Mouse (Mus musculus) forebrain, embryonic 15.5 days (tissue): Measurements from ENCODE around the gene Atf7ip. TPM values are rescaled to one million over a fixed set of nuclear protein-coding genes. Genes with fewer than 3 reads are reported as not detected.
"Not testable (repeated sequence)": the region's sequence is repeated elsewhere in the genome, so short reads cannot be mapped to it uniquely, and the experiment has no call there.

Experiments used
- ATAC-seq: fragments of 200-750 bp; cut with Nextera tagmentation; replicated peaks from 2 replicates; pipeline ENCODE4 v1.8.0; 2017; ENCODE audit warnings: mild to moderate bottlenecking, moderate TSS enrichment, moderate library complexity
- H3K27ac ChIP-seq: fragments of 300-500 bp; sonication (generic); replicated peaks from 2 replicates; pipeline ENCODE4 v1.5.1; 2015; ENCODE audit warnings: mild to moderate bottlenecking, inconsistent platforms
- H3K27me3 ChIP-seq: fragments of 300-500 bp; sonication (generic); 2 replicates; pipeline ENCODE4 v1.6.1; 2015; ENCODE audit warnings: inconsistent platforms
- H3K36me3 ChIP-seq: fragments of 300-500 bp; sonication (generic); 2 replicates; pipeline ENCODE4 v1.6.1; 2015; ENCODE audit warnings: mild to moderate bottlenecking, inconsistent platforms
- H3K4me1 ChIP-seq: fragments of 300-500 bp; sonication (generic); 2 replicates; pipeline ENCODE4 v1.6.1; 2015; ENCODE audit warnings: inconsistent platforms
- H3K4me2 ChIP-seq: fragments of 300-500 bp; sonication (generic); replicated peaks from 2 replicates; pipeline ENCODE4 v1.6.1; 2015; ENCODE audit warnings: mild to moderate bottlenecking, inconsistent platforms
- H3K4me3 ChIP-seq: fragments of 300-500 bp; sonication (generic); 2 replicates; pipeline ENCODE4 v1.5.1; 2015; ENCODE audit warnings: mild to moderate bottlenecking, inconsistent platforms
- H3K9ac ChIP-seq: fragments of 300-500 bp; sonication (generic); replicated peaks from 2 replicates; pipeline ENCODE4 v1.6.1; 2015; ENCODE audit warnings: mild to moderate bottlenecking, inconsistent platforms
- H3K9me3 ChIP-seq: fragments of 300-500 bp; sonication (generic); 2 replicates; pipeline ENCODE4 v1.6.1; 2016; ENCODE audit warnings: inconsistent platforms
- WGBS: fragments of 180-500 bp; shearing (Covaris S2); methylation state at CpG from one replicate; pipeline ENCODE4 v1.1.7; 2015; ENCODE audit warnings: mixed read lengths; 5-methylcytosine and 5-hydroxymethylcytosine counted together
- polyA plus RNA-seq: library from polyadenylated mRNA; unstranded; fragments of >200 nt; fragmentation: Nextera tagmentation; extraction: Ambion mirVana; gene quantifications from 2 replicates; pipeline ENCODE4 v1.2.1, GENCODE M21; 2015

Atf7ip gene
- polyA plus RNA-seq, result 45.6 and 46.9 TPM in 2 replicates

DNA sequence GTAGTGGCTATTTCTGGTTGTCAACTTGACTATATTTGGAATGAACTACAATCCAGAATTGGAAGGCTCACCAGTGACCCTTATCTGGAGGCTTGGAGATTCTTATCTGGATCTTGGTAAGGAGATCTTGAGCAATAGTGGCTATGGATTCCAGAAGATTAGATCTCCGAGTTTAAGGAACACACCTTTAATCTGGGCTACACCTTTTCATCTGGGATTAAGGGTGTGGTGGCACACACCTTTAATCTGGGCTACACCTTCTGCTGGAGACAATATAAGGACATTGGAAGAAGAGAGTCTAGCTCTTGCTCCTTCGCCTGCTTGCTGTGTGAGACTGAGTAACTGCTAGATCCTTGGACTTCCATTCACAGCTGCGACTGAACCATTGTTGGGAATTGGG lies at the start of gene Atf7ip:
TSS of gene Atf7ip (plus strand) at position 301 of the 400 bp plus-strand sequence.
- not testable (repeated sequence) for ATAC-seq, H3K4me2 ChIP-seq, H3K27ac ChIP-seq, H3K9me3 ChIP-seq, H3K27me3 ChIP-seq, H3K4me3 ChIP-seq, H3K9ac ChIP-seq, H3K4me1 ChIP-seq, H3K36me3 ChIP-seq
- 91% methylated on average over 3 of the region's 3 CpGs for WGBS

DNA sequence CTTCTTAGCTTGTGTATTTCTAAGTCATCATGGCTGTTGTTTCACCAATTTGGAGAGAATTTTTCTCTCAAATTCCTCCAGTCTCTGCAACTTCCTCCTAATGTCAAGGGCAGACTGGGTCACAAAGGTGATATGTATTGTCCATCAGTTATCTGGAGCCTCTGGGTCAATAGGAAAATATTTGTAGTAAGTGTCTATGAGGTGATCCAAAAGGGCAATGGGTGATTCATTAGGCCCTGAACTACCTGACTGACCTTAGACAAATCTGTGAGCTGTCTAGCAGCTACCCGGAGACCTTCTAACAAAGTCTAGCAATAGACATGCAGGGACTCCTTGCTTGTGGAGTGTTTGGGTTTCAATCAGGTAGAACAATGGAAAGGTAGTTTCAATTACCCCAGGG lies 49.7 kb upstream of the Atf7ip start:
- H3K9ac ChIP-seq, result no peak overlapping the region
- no peaks in the 10 kb centered on the region for H3K27me3 ChIP-seq
- no peaks in the 10 kb centered on the region for H3K36me3 ChIP-seq
- no peak overlapping the region for H3K4me2 ChIP-seq
- H3K4me1 ChIP-seq, result no peaks in the 10 kb centered on the region
- 98% methylated on average over 1 of the region's 1 CpGs for WGBS
- H3K9me3 ChIP-seq, result no peaks in the 10 kb centered on the region
- ATAC-seq, result no peak
- H3K4me3 ChIP-seq, result no peak overlapping the region
- H3K27ac ChIP-seq, result no peak overlapping the region

DNA sequence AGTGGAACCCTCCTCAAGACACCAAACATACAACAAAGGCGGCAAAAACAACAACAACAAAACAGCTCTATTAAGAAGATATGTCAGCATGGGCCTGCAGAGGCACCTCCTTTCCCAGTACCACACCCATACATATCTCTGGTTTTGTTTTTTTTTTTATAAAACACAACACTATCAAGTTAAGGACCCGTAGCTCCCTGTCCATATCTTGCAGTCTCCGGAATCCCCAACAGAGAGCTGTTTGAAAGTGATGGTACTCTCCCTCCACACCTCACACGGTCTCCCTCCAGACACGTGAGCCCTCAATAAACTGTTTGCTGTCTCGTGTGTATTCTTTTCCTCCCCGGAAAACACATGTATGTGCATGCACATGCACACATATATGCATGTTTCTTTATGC lies 46.8 kb upstream of the Atf7ip start:
- 89% methylated on average over 7 of the region's 7 CpGs for WGBS
- Histone ChIP-seq H3K4me3 (no peak overlapping the region), H3K4me2 (no peak overlapping the region), H3K27ac (no peak overlapping the region), H3K27me3 (no peaks in the 10 kb centered on the region), H3K36me3 (no peaks in the 10 kb centered on the region), H3K9me3 (no peaks in the 10 kb centered on the region), H3K4me1 (no peaks in the 10 kb centered on the region), H3K9ac (no peak overlapping the region)
- ATAC-seq, result no peak

DNA sequence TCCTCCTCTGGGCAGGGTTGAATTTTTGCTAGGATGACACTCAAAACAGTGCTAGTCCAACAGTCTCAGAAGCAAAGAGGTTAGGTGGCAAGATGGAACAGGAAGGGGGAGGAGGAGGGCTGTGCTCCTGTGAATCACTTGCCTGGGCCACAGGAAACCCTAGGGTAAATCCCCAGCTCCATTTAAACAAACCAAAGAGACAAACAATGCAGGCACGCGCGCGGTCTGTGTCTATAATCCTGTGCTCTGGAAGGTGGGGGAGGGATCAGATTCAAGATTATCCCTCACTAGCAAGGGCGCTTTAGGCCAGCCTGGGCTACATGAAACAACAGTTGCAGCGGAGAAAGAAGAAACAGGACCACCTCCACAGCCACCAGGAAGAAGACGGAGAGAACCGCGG lies 42.5 kb upstream of the Atf7ip start:
- Histone ChIP-seq H3K36me3 (no peaks in the 10 kb centered on the region), H3K4me3 (no peak overlapping the region), H3K9ac (no peak overlapping the region), H3K9me3 (no peaks in the 10 kb centered on the region), H3K27ac (no peak overlapping the region), H3K27me3 (no peaks in the 10 kb centered on the region), H3K4me2 (no peak overlapping the region), H3K4me1 (peaks cover 20% of the 10 kb centered on the region)
- 42% methylated on average over 9 of the region's 9 CpGs for WGBS
- no peak for ATAC-seq

DNA sequence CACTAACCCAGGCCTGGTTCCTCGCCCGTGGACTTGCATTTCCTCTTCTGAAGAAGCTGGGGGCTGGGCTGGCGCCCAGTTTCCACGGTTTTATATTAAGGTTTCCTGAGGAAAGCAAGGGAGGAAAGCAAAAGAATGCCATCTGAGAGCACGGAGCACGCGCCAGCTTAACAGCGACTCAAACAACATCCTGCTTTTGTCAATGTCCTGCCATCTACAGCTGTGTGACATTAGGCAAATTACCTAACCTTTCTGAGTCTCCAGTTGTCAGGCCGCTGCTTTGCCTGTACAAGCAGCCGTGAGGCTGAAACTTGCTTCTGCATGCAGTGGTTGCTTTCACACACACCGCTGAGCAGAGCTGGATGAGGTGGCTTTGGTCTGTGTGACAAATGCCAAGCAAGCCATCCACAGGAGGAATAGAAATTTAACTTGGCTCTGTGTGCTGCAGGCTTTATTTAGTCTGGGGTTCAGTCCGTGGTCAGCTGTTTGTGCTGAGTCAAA lies 41.8 kb upstream of the Atf7ip start:
- Histone ChIP-seq H3K4me2 (no peak overlapping the region), H3K27ac (no peak overlapping the region)
- no peak for ATAC-seq

DNA sequence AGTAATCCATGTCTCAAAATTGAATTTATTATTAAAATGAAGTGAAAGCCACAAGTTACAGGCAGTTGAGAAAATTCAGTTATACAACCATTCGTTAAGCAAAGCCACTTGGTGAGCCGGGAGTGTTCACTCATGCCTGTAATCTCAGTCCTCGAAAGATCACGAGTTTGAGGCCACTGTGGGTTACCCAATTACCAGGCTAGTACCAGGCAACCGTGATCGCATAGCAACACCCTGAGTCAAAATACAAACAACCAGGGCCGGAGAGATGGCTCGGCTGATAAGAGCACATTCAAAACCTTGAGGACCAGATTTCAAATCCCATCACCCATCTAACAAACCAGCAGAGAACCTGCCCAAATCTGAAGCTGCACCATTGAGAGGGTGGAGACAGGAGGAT lies 40.9 kb upstream of the Atf7ip start:
- H3K36me3 ChIP-seq, result no peaks in the 10 kb centered on the region
- no peak overlapping the region for H3K9ac ChIP-seq
- no peak overlapping the region for H3K4me2 ChIP-seq
- H3K27ac ChIP-seq, result no peak overlapping the region
- WGBS, result 73% methylated on average over 8 of the region's 8 CpGs
- H3K9me3 ChIP-seq, result no peaks in the 10 kb centered on the region
- H3K4me3 ChIP-seq, result no peak overlapping the region
- H3K4me1 ChIP-seq, result peaks cover 27% of the 10 kb centered on the region
- no peaks in the 10 kb centered on the region for H3K27me3 ChIP-seq
- no peak for ATAC-seq

More for the DNA sequence above, 41.8 kb upstream of the Atf7ip start:
- WGBS, result 65% methylated on average over 12 of the region's 12 CpGs
- Histone ChIP-seq H3K9ac (no peak overlapping the region), H3K36me3 (no peaks in the 10 kb centered on the region), H3K9me3 (no peaks in the 10 kb centered on the region), H3K4me3 (no peak overlapping the region), H3K27me3 (no peaks in the 10 kb centered on the region), H3K4me1 (peaks cover 24% of the 10 kb centered on the region)

DNA sequence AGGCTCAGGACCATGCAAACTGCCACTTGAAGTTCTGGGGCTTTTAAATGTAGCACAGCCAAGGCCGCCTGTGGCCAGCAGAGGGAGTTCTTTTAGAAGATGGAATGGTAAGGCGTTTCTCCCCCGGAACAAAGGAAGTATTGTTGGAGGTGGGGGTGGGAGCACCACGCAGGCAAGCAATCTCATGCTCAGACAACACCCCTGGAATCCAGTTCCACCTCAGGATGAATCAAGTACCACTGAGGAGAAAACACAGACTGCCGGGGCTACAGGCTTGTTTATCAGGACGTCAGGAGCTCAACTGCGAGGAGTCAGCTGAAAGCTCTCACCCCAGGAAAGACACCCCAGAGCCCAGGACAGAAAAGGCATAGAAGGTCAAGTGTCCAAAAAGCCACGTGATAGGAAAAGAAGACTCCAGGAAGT lies 40.0 kb upstream of the Atf7ip start:
- Histone ChIP-seq H3K9me3 (no peaks in the 10 kb centered on the region), H3K4me1 (peaks cover 36% of the 10 kb centered on the region), H3K27me3 (no peaks in the 10 kb centered on the region), H3K9ac (no peak overlapping the region), H3K27ac (peak overlapping the region; percentile 97), H3K4me3 (no peak overlapping the region), H3K4me2 (no peak overlapping the region), H3K36me3 (no peaks in the 10 kb centered on the region)
- 24% methylated on average over 8 of the region's 8 CpGs for WGBS
- no peak for ATAC-seq

DNA sequence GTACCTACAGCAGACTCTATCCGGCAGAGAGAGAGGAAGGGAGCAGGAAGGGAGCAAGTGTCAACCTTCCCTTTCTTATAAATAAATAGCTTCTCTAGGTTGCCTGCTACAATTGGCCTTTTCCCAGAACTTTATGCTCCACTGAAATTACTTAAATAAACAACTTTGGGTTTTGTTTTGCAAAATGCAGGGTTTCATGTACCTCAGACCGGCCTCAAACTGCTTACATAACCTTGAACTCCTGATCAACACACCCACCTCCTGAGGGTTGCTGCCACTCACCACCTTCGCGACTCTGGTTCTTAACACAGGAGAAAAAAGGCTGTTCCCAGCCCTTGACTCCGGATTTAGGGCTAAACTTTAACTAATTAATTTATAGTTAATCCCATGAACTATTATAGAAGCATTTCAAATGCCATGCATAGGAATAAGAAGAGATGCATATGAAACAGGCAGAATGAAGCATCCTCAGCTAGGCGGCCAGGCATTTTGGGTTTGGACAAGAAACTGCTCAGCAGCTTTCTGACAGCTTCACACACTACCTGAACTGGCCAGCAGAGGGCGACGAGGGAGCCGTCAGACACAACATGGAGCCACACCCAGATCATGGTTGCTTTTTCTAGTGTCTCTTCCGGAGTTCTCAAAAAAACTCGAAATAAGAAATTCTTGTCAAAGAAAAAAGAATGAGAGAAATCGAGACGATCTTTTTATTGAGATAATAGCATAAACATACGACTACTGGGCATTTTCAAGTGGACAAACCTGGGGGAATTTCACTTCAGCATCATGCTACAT lies 38.8 kb upstream of the Atf7ip start:
- Histone ChIP-seq H3K9me3 (no peaks in the 10 kb centered on the region), H3K9ac (no peak overlapping the region), H3K4me2 (no peak overlapping the region), H3K27me3 (no peaks in the 10 kb centered on the region), H3K4me1 (peaks cover 42% of the 10 kb centered on the region), H3K4me3 (no peak overlapping the region), H3K36me3 (no peaks in the 10 kb centered on the region), H3K27ac (peak overlapping the region; percentile 97)
- WGBS, result 55% methylated on average over 14 of the region's 14 CpGs
- no peak for ATAC-seq

DNA sequence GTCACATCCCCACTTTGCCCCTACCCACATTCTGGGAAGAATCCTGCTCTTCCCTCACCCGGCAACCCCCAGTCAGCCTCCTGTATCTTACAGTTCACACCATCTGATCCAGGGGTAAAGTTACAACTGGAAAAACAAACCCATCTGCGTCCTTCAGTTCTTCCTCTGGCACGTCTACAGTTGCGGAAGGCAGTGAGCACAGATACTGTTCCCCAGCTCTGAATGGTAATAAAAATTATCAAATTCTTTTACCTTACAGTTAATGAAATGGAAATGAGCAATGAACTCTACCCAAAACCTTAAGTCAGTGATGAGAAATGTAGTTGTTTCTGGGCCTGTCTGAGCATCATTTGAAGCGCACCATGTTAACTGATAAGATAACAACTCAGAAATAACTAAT lies 38.1 kb upstream of the Atf7ip start:
- H3K4me1 ChIP-seq, result peaks cover 42% of the 10 kb centered on the region
- H3K27ac ChIP-seq, result peak overlapping the region; percentile 97
- H3K36me3 ChIP-seq, result no peaks in the 10 kb centered on the region
- ATAC-seq, result no peak
- H3K9ac ChIP-seq, result no peak overlapping the region
- WGBS, result 49% methylated on average over 5 of the region's 5 CpGs
- H3K4me2 ChIP-seq, result no peak overlapping the region
- no peaks in the 10 kb centered on the region for H3K9me3 ChIP-seq
- H3K27me3 ChIP-seq, result no peaks in the 10 kb centered on the region
- H3K4me3 ChIP-seq, result no peak overlapping the region

DNA sequence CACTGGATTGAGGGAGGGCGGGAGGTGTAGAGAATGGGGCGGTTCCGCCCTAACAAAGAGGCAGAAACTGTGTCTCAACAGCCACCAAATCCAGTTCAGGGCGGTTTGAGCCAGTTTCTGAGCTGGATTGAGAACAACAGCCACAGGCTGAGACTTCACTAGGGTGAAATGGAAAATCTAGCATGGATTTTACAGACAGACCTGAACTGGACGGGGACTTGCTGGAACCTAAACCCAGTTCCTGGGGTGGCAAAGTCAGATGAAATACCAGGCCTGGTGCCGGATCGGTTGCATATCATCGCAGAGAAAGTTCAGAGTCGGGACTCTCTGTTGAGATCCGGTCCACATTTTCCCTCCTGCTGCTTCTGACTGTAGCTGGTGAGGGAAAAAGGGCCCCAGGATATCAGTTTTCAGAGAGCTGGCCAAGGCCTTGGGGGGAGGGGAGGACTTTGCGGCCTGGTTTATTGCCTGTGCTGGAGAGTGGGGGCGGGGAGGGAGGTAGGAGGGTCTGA lies 37.5 kb upstream of the Atf7ip start:
- Histone ChIP-seq H3K4me1 (peaks cover 42% of the 10 kb centered on the region), H3K27me3 (no peaks in the 10 kb centered on the region), H3K36me3 (no peaks in the 10 kb centered on the region), H3K9me3 (no peaks in the 10 kb centered on the region), H3K9ac (no peak overlapping the region), H3K4me2 (no peak overlapping the region), H3K27ac (peak overlapping the region; percentile 97), H3K4me3 (no peak overlapping the region)
- 5% methylated on average over 12 of the region's 12 CpGs for WGBS
- peak; percentile 91 for ATAC-seq

DNA sequence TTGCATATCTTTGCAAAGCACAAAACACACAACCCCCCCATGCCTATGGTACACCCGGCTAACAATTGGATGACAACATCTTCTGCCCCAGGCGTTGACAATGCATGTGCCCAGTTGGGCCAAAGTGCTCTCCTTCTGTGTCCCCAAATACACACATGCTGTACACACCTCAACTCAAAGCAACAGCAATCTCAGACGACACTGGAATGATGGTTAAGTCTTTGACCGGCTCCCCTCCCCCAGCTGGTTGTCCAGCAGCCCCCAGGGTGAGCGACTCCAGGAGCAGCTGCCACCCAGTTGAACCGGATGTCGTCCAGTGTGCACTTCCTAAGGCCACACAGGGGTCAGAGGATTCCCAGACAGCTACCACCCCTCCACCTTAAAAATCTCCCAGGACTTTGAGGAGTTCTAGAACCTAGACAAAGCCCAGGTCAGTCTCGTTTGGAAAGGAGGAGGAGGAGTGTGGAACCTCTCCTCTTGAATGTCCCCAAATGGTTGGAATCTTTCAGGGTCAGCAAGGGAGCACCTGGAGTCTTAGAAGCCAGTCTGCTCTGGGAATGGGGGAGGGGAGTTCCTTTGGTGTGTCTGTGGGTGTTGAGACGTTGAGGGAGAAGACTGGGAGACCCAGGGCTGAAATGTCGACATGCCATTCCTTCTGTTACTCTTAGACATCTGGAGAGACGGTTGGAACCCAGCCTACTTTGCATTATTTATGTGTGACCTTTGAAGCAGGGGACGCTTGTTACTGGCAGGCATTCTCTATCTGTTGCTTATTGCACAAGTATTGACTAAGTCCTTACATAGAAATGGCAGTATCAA lies 36.8 kb upstream of the Atf7ip start:
- H3K4me2 ChIP-seq, result no peak overlapping the region
- H3K27me3 ChIP-seq, result no peaks in the 10 kb centered on the region
- no peaks in the 10 kb centered on the region for H3K9me3 ChIP-seq
- H3K36me3 ChIP-seq, result no peaks in the 10 kb centered on the region
- peaks cover 42% of the 10 kb centered on the region for H3K4me1 ChIP-seq
- ATAC-seq, result no peak
- peak overlapping the region; percentile 97 for H3K27ac ChIP-seq
- no peak overlapping the region for H3K9ac ChIP-seq
- WGBS, result 25% methylated on average over 12 of the region's 12 CpGs
- H3K4me3 ChIP-seq, result no peak overlapping the region

DNA sequence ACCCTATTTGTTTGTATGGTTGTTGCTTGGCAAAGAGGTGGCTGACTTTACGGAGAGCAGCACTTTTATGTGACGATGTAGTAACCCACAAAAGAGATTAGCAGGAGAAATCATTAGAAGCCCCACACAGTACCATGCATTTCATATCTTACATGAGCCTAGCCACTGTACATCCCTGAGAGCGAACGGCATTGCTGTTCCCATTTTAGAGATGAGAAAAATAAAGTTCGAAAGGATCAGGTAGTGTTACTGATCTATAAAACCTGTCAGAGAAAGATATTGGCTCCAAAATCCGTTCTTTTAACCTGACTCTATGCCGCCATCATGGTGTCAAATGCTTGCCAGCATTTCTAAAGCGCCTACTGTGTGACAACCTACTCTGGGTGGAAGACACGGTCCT lies 36.2 kb upstream of the Atf7ip start:
- no peak for ATAC-seq
- WGBS, result 69% methylated on average over 9 of the region's 9 CpGs
- no peaks in the 10 kb centered on the region for H3K9me3 ChIP-seq
- H3K4me3 ChIP-seq, result no peak overlapping the region
- H3K4me1 ChIP-seq, result peaks cover 42% of the 10 kb centered on the region
- H3K27me3 ChIP-seq, result no peaks in the 10 kb centered on the region
- peak overlapping the region; percentile 97 for H3K27ac ChIP-seq
- no peaks in the 10 kb centered on the region for H3K36me3 ChIP-seq
- H3K4me2 ChIP-seq, result no peak overlapping the region
- H3K9ac ChIP-seq, result no peak overlapping the region
